Mouse (Mus musculus): ENCODE data around the gene Plg. TPM values are rescaled to one million over a fixed set of nuclear protein-coding genes. Genes with fewer than 3 reads are reported as not detected.

Plg gene
- polyA plus RNA-seq (2015; fragmentation: Nextera tagmentation; extraction: Ambion mirVana) = 2.3 and 6.5 TPM in 2 replicates

GRCm38 (mm10) chr17:12377981-12378705, at the start of gene Plg:
TSS of gene Plg (plus strand) at chr17:12378608.
- Histone ChIP-seq H3K4me3 (ENCODE audit: low read length) (no peak within 1 kb of the TSS), H3K27me3 (replicated peaks; ENCODE audit: control insufficient read depth, insufficient read depth, low read length) (no peaks in the 10 kb centered on the region), H3K9me3 (ENCODE audit: control insufficient read depth, low read length) (no peaks in the 10 kb centered on the region), H3K4me2 (ENCODE audit: low read depth, low read length) (no peak within 1 kb of the TSS), H3K36me3 (ENCODE audit: control insufficient read depth, insufficient read depth, low read length) (no peaks in the 10 kb centered on the region), H3K9ac (ENCODE audit: low read depth, low read length) (no peak within 1 kb of the TSS), H3K4me1 (ENCODE audit: control insufficient read depth, insufficient read depth, low read length) (peaks cover 4% of the 10 kb centered on the region; the same call in 1 of the 2 replicates), H3K27ac (ENCODE audit: low read length) (no peak within 1 kb of the TSS)
- no peak; the same call in 1 of the 2 replicates for ATAC-seq
- WGBS = 78% methylated on average over 11 of the region's 11 CpGs

GRCm38 (mm10) chr17:12335115-12335514, 43.3 kb upstream of the Plg start:
- Histone ChIP-seq H3K27me3 (replicated peaks; ENCODE audit: control insufficient read depth, insufficient read depth, low read length) (no peaks in the 10 kb centered on the region), H3K4me1 (ENCODE audit: control insufficient read depth, insufficient read depth, low read length) (peaks cover 5% of the 10 kb centered on the region), H3K36me3 (ENCODE audit: control insufficient read depth, insufficient read depth, low read length) (no peaks in the 10 kb centered on the region), H3K9me3 (ENCODE audit: control insufficient read depth, low read length) (no peaks in the 10 kb centered on the region), H3K4me2 (ENCODE audit: low read depth, low read length) (no peak overlapping the region), H3K27ac (ENCODE audit: low read length) (peak overlapping the region; percentile 43; the same call in 1 of the 2 replicates), H3K4me3 (ENCODE audit: low read length) (no peak overlapping the region), H3K9ac (ENCODE audit: low read depth, low read length) (no peak overlapping the region)
- WGBS = 57% methylated on average over 6 of the region's 6 CpGs
- peak; percentile 51 for ATAC-seq

- ATAC-seq = no peak
- Histone ChIP-seq H3K36me3 (ENCODE audit: control insufficient read depth, insufficient read depth, low read length) (no peaks in the 10 kb centered on the region), H3K4me1 (ENCODE audit: control insufficient read depth, insufficient read depth, low read length) (peaks cover 5% of the 10 kb centered on the region), H3K27me3 (replicated peaks; ENCODE audit: control insufficient read depth, insufficient read depth, low read length) (no peaks in the 10 kb centered on the region), H3K9me3 (ENCODE audit: control insufficient read depth, low read length) (no peaks in the 10 kb centered on the region), H3K27ac (ENCODE audit: low read length) (no peak overlapping the region; the same call in 1 of the 2 replicates), H3K9ac (ENCODE audit: low read depth, low read length) (no peak overlapping the region), H3K4me2 (ENCODE audit: low read depth, low read length) (no peak overlapping the region), H3K4me3 (ENCODE audit: low read length) (no peak overlapping the region)
- WGBS = 78% methylated on average over 19 of the region's 19 CpGs
Measured at GRCm38 (mm10) chr17:12336073-12336868, 42.1 kb upstream of the Plg start.

GRCm38 (mm10) chr17:12337156-12337555, 41.3 kb upstream of the Plg start:
- WGBS = 51% methylated on average over 4 of the region's 4 CpGs

GRCm38 (mm10) chr17:12343702-12344376, 34.6 kb upstream of the Plg start:
- ATAC-seq = no peak
- WGBS = 80% methylated on average over 9 of the region's 9 CpGs
- no peaks in the 10 kb centered on the region for H3K4me1 ChIP-seq (ENCODE audit: control insufficient read depth, insufficient read depth, low read length)
- no peak overlapping the region for H3K9ac ChIP-seq (ENCODE audit: low read depth, low read length)
- H3K27ac ChIP-seq (ENCODE audit: low read length) = no peak overlapping the region
- H3K27me3 ChIP-seq (replicated peaks; ENCODE audit: control insufficient read depth, insufficient read depth, low read length) = no peaks in the 10 kb centered on the region
- H3K4me3 ChIP-seq (ENCODE audit: low read length) = no peak overlapping the region
- no peaks in the 10 kb centered on the region for H3K9me3 ChIP-seq (ENCODE audit: control insufficient read depth, low read length)
- no peak overlapping the region for H3K4me2 ChIP-seq (ENCODE audit: low read depth, low read length)
- no peaks in the 10 kb centered on the region for H3K36me3 ChIP-seq (ENCODE audit: control insufficient read depth, insufficient read depth, low read length)

More at GRCm38 (mm10) chr17:12337156-12337555, 41.3 kb upstream of the Plg start:
- Histone ChIP-seq H3K9ac (ENCODE audit: low read depth, low read length) (no peak overlapping the region), H3K27ac (ENCODE audit: low read length) (peak overlapping the region; percentile 63), H3K36me3 (ENCODE audit: control insufficient read depth, insufficient read depth, low read length) (no peaks in the 10 kb centered on the region), H3K27me3 (replicated peaks; ENCODE audit: control insufficient read depth, insufficient read depth, low read length) (no peaks in the 10 kb centered on the region), H3K4me1 (ENCODE audit: control insufficient read depth, insufficient read depth, low read length) (peaks cover 5% of the 10 kb centered on the region), H3K4me3 (ENCODE audit: low read length) (no peak overlapping the region), H3K4me2 (ENCODE audit: low read depth, low read length) (no peak overlapping the region), H3K9me3 (ENCODE audit: control insufficient read depth, low read length) (no peaks in the 10 kb centered on the region)
- ATAC-seq = peak; percentile 95

- WGBS = 71% methylated on average over 1 of the region's 1 CpGs
- Histone ChIP-seq H3K4me1 (ENCODE audit: control insufficient read depth, insufficient read depth, low read length) (no peaks in the 10 kb centered on the region), H3K27ac (ENCODE audit: low read length) (no peak overlapping the region), H3K4me3 (ENCODE audit: low read length) (no peak overlapping the region), H3K36me3 (ENCODE audit: control insufficient read depth, insufficient read depth, low read length) (no peaks in the 10 kb centered on the region), H3K4me2 (ENCODE audit: low read depth, low read length) (no peak overlapping the region), H3K9me3 (ENCODE audit: control insufficient read depth, low read length) (no peaks in the 10 kb centered on the region), H3K9ac (ENCODE audit: low read depth, low read length) (no peak overlapping the region), H3K27me3 (replicated peaks; ENCODE audit: control insufficient read depth, insufficient read depth, low read length) (no peaks in the 10 kb centered on the region)
- ATAC-seq = peak; percentile 71
Measured at GRCm38 (mm10) chr17:12347462-12347861, 30.9 kb upstream of the Plg start.

GRCm38 (mm10) chr17:12351564-12351963, 26.8 kb upstream of the Plg start:
- no peak for ATAC-seq
- 84% methylated on average over 6 of the region's 6 CpGs for WGBS
- Histone ChIP-seq H3K9ac (ENCODE audit: low read depth, low read length) (no peak overlapping the region), H3K4me1 (ENCODE audit: control insufficient read depth, insufficient read depth, low read length) (no peaks in the 10 kb centered on the region), H3K27ac (ENCODE audit: low read length) (no peak overlapping the region), H3K36me3 (ENCODE audit: control insufficient read depth, insufficient read depth, low read length) (no peaks in the 10 kb centered on the region), H3K4me3 (ENCODE audit: low read length) (no peak overlapping the region), H3K9me3 (ENCODE audit: control insufficient read depth, low read length) (no peaks in the 10 kb centered on the region), H3K27me3 (replicated peaks; ENCODE audit: control insufficient read depth, insufficient read depth, low read length) (no peaks in the 10 kb centered on the region), H3K4me2 (ENCODE audit: low read depth, low read length) (no peak overlapping the region)

- Histone ChIP-seq H3K4me2 (ENCODE audit: low read depth, low read length) (no peak overlapping the region), H3K27me3 (replicated peaks; ENCODE audit: control insufficient read depth, insufficient read depth, low read length) (no peaks in the 10 kb centered on the region), H3K4me1 (ENCODE audit: control insufficient read depth, insufficient read depth, low read length) (no peaks in the 10 kb centered on the region), H3K36me3 (ENCODE audit: control insufficient read depth, insufficient read depth, low read length) (no peaks in the 10 kb centered on the region), H3K9me3 (ENCODE audit: control insufficient read depth, low read length) (no peaks in the 10 kb centered on the region), H3K4me3 (ENCODE audit: low read length) (no peak overlapping the region), H3K9ac (ENCODE audit: low read depth, low read length) (no peak overlapping the region), H3K27ac (ENCODE audit: low read length) (no peak overlapping the region)
- no peak for ATAC-seq
- 37% methylated on average over 1 of the region's 1 CpGs for WGBS
Measured at GRCm38 (mm10) chr17:12352781-12353180, 25.6 kb upstream of the Plg start.

- no peak overlapping the region for H3K9ac ChIP-seq (ENCODE audit: low read depth, low read length)
- no peak overlapping the region for H3K4me2 ChIP-seq (ENCODE audit: low read depth, low read length)
- no peak overlapping the region for H3K4me3 ChIP-seq (ENCODE audit: low read length)
- H3K27me3 ChIP-seq (replicated peaks; ENCODE audit: control insufficient read depth, insufficient read depth, low read length) = no peaks in the 10 kb centered on the region
- no peaks in the 10 kb centered on the region for H3K36me3 ChIP-seq (ENCODE audit: control insufficient read depth, insufficient read depth, low read length)
- WGBS = 88% methylated on average over 15 of the region's 15 CpGs
- no peaks in the 10 kb centered on the region for H3K9me3 ChIP-seq (ENCODE audit: control insufficient read depth, low read length)
- no peak for ATAC-seq
- no peaks in the 10 kb centered on the region for H3K4me1 ChIP-seq (ENCODE audit: control insufficient read depth, insufficient read depth, low read length)
- H3K27ac ChIP-seq (ENCODE audit: low read length) = no peak overlapping the region
Measured at GRCm38 (mm10) chr17:12359876-12360275, 18.5 kb upstream of the Plg start.

Measured in intestine, embryonic 16.5 days (tissue).